Mouse (Mus musculus) ES-E14 (cell line): Measurements from ENCODE around the gene Dlx2. TPM values are rescaled to one million over a fixed set of nuclear protein-coding genes. Genes with fewer than 3 reads are reported as not detected.

Experiments
- DNase-seq: peaks from one replicate; pipeline ENCODE4 v3.0.0-alpha.2; 2013; ENCODE audit warnings: low read depth, low spot score
- H3K27ac ChIP-seq: 2 replicates; pipeline ENCODE4 v1.5.1; 2012; ENCODE audit warnings: low read depth, mild to moderate bottlenecking, low read length, moderate library complexity, mixed read lengths; ENCODE audit not compliant: poor library complexity, insufficient read depth, severe bottlenecking
- H3K36me3 ChIP-seq: 2 replicates; pipeline ENCODE4 v1.6.1; 2012; ENCODE audit warnings: mild to moderate bottlenecking, low read length, moderate library complexity, mixed read lengths; ENCODE audit not compliant: control insufficient read depth, poor library complexity, insufficient read depth, severe bottlenecking
- H3K4me1 ChIP-seq, 2 experiments: fragments of 150-350 bp in 1 of 2; sonication (generic) in 1 of 2; 2 replicates each; pipeline ENCODE4 v1.6.1; 2012; ENCODE audit warnings: low read length in 2 of 2, mild to moderate bottlenecking in 1 of 2, mixed read lengths in 1 of 2; ENCODE audit not compliant: control insufficient read depth in 2 of 2, insufficient read depth in 2 of 2, poor library complexity in 1 of 2
- H3K4me3 ChIP-seq, 2 experiments: fragments of 150-350 bp in 1 of 2; sonication (generic) in 1 of 2; 2 replicates each; pipeline ENCODE4 v1.5.1; 2012; ENCODE audit warnings: low read length in 2 of 2, low read depth in 1 of 2, mild to moderate bottlenecking in 1 of 2, mixed read lengths in 1 of 2; ENCODE audit not compliant: insufficient read depth in 1 of 2, poor library complexity in 1 of 2, severe bottlenecking in 1 of 2
- H3K9ac ChIP-seq: 2 replicates; pipeline ENCODE4 v1.6.1; 2012; ENCODE audit warnings: low read depth, mild to moderate bottlenecking, low read length, mixed read lengths; ENCODE audit not compliant: poor library complexity, insufficient read depth, severe bottlenecking
- H3K9me3 ChIP-seq: fragments of 150-350 bp; sonication (generic); 2 replicates; pipeline ENCODE4 v1.6.1; 2012; ENCODE audit warnings: low read depth, mild to moderate bottlenecking, low read length; ENCODE audit not compliant: control insufficient read depth, insufficient read depth
- CHD2 ChIP-seq: IDR thresholded peaks from 2 replicates; pipeline ENCODE4 v1.6.1; 2014; ENCODE audit warnings: mild to moderate bottlenecking, low read depth, low read length, inconsistent platforms
- HCFC1 ChIP-seq: IDR thresholded peaks from 2 replicates; pipeline ENCODE4 v1.6.1; 2012; ENCODE audit warnings: low read length, inconsistent platforms, borderline replicate concordance; ENCODE audit not compliant: insufficient read depth
- MAFK ChIP-seq: IDR thresholded peaks from 2 replicates; pipeline ENCODE4 v1.6.1; 2014; ENCODE audit warnings: mild to moderate bottlenecking, low read depth, low read length, inconsistent platforms; ENCODE audit not compliant: insufficient read depth
- ZC3H11A ChIP-seq: IDR thresholded peaks from 2 replicates; pipeline ENCODE4 v1.6.1; 2012; ENCODE audit warnings: low read depth, mild to moderate bottlenecking, inconsistent platforms, low read length, borderline replicate concordance
- ZNF384 ChIP-seq: IDR thresholded peaks from 2 replicates; pipeline ENCODE4 v1.6.1; 2012; ENCODE audit warnings: low read depth, low read length, inconsistent platforms
- in situ Hi-C, 2 experiments: fragments of 600-800 bp; cut with MboI; formaldehyde crosslinking; loops; one replicate each; pipeline ENCODE4 v1.15.1; 2025; ENCODE audit warnings: low sequenced_read_pairs in 2 of 2, inconsistent platforms in 1 of 2; ENCODE audit not compliant: unreplicated experiment in 2 of 2
- total RNA-seq: library from RNA; depleted of rRNA; stranded (reverse); fragments of 300-350 nt; gene quantifications from 2 replicates; pipeline ENCODE4 v1.2.3, GENCODE M21; 2012; rRNA removed

The Dlx2 gene
- total RNA-seq, 1 experiment = 0.80 TPM

GRCm38 (mm10) chr2:71494971-71495370, 51.6 kb downstream of the Dlx2 start:
- Histone ChIP-seq H3K9me3 (no peaks in the 10 kb centered on the region), H3K9ac (no peak overlapping the region), H3K27ac (no peak overlapping the region), H3K4me1 (peaks cover 3 to 5% of the 10 kb centered on the region in 2 experiments; a peak in 3 of 4 replicates), H3K4me3 (no peak overlapping the region), H3K36me3 (no peaks in the 10 kb centered on the region)
- in situ Hi-C loops = no loop called here
- peak; percentile 30 for DNase-seq
- TF ChIP-seq ZC3H11A = no peak
- TF ChIP-seq HCFC1 = no peak
- no peak for TF ChIP-seq MAFK

DNA sequence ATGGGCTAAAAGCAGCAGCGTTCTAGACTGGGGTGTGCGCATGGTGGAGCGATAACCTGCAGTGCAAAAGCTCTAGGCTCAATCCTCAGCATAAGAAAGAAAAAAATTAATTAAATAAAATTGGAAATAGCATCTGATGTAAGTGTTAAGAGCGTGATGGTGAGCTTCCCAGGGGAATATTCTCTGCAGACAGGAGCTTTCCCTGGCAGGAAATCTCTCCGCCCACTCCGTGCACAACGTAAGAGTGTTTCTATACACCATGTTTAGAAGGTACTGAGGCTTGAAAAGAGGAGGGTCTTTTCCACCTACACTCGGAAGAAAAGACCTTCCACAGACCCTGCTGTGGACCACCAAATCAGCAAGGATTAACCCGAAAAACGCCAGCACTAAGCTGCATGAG, 52.1 kb downstream of the Dlx2 start:
- Histone ChIP-seq H3K27ac (no peak overlapping the region), H3K36me3 (no peaks in the 10 kb centered on the region), H3K4me3 (no peak overlapping the region), H3K4me1 (peaks cover 2 to 3% of the 10 kb centered on the region in 2 experiments; a peak in 2 of 4 replicates), H3K9ac (no peak overlapping the region), H3K9me3 (no peaks in the 10 kb centered on the region)
- TF ChIP-seq ZC3H11A (no peak), ZNF384 (no peak), HCFC1 (no peak), MAFK (no peak), CHD2 (no peak)
- DNase-seq = no peak
- in situ Hi-C loops = no loop called here

Other genes starting within 250 kb of the Dlx2 start
- 42.6 and 44.2 TPM in 2 replicates for gene Slc25a12, start 179.0 kb downstream of the Dlx2 start, total RNA-seq
- 210 and 242 TPM in 2 replicates for gene Hat1, start 157.8 kb downstream of the Dlx2 start, total RNA-seq
- gene Metap1d, start 93.5 kb downstream of the Dlx2 start, total RNA-seq = 18.8 and 19.6 TPM in 2 replicates
- gene Dlx1, start 18.6 kb downstream of the Dlx2 start, total RNA-seq = 0.27 and 0.32 TPM in 2 replicates
- 169 and 217 TPM in 2 replicates for gene Itga6, start 198.9 kb upstream of the Dlx2 start, total RNA-seq